Mouse (Mus musculus) kidney, postnatal 25 days (tissue): ENCODE measurements around the gene Ctsh.
"Not testable (repeated sequence)": the region's sequence is repeated elsewhere in the genome, so short reads cannot be mapped to it uniquely, and the experiment has no call there.

ENCODE experiments used
- DNase-seq, 2 experiments: peaks; one replicate each; pipeline ENCODE4 v3.0.0; 2021; ENCODE audit warnings: mixed read lengths in 2 of 2

The Ctsh gene

GRCm38 (mm10) chr9:90053852-90054251 lies at the start of gene Ctsh:
Ctsh (plus strand) TSS chr9:90054152.
- no peak for DNase-seq

- no peak for DNase-seq
Measured at GRCm38 (mm10) chr9:90006432-90006831, 47.5 kb upstream of the Ctsh start.

DNA sequence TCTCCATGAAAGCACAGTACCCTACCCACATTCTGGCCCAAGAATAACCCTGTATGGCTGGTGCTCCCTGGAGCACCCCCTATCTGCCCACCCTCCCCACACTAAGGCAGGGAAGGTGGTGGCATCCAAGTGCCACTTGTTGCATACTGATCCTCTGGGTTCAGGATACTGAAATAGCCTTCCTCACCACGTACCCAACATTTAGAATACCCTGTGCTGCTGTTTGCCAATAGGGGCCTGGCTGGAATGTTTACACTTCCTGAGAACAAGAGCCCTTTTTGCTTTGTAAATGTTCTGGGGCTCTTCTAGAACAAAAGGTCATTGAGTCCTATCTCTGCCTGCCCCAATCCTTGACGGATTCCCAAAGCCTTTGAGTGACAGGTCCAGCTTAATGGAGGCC lies 46.9 kb upstream of the Ctsh start:
- no peak for DNase-seq

GRCm38 (mm10) chr9:90008138-90008537 lies 45.8 kb upstream of the Ctsh start:
- DNase-seq, result no peak

DNA sequence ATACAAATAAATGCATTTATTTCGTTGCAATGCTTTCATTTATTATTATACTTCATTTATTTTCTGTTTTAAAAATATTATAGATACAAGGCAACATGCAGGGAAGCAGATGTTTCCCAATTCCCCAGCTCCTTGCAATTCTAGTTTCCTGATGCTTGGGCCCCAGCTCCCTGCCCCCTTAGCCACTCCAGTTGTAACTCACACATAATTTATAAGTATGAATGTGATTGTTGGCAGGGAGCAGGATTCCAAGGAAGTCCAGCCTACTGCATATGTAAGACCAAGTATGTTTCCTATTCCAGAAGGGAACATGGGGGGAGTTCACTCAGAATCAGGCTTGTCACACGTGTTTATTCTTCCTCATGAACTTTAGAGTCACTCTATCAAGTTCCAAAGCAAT lies 42.1 kb upstream of the Ctsh start:
- DNase-seq, result peak in 1 of 2 experiments; percentile 2

DNA sequence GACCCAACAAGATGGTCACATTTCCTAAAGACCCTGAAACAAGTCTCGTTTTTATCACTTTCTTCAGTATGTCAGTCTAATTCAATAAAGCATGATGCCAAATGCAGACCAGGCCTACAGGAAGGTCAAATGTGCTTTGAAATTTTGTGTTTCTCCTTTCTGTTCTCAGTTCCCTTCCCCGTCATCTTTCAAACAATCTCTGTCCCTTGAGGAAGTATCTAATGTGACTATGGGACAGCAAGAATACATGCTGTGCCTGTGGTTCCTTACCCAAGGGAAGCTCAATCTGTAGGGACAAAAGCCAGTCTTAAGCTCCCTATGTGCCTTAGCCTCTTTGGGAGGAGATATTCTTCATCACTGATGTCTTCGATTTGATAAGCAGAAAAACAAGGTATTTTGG lies 39.3 kb upstream of the Ctsh start:
- DNase-seq, result no peak

DNA sequence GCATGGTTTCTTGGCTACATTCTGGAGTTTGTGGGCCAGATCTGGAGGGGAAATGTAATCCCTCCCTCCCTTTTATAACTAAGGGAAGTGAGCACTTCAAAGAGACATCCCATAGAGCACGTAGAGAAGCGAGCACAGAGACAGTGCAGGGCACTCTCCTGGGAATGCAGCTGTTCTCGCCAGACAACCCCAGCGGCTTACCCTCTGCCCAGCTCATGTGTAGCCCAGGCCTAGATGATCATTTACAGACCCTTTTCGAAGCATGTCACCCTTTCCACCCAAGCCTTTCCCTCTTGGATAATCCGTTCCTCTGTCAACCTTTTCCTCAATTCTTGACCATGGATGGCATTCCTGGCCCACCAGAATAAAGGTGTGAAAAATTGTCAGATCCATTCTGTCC lies 37.7 kb upstream of the Ctsh start:
- DNase-seq, result no peak

GRCm38 (mm10) chr9:90020866-90021265 lies 33.1 kb upstream of the Ctsh start:
- no peak for DNase-seq

DNA sequence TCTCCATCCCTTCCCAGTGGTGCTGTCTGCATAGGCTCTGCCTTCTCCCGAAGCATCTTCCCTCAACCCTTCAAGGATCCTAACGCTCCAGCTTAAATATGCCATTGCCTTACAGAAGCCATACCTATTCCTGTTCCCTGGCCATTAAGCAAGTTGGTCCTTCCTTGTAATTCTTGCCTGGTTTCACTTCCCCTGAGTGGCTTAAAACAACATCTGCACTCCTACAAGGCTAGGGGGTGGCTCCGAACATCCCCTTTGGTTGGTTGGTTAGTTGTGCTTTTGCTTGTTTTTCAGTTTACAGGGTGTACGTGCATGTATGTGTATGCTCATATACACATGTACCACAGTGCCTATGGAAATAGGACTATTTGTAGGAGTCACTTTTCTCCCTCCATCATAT lies 32.5 kb upstream of the Ctsh start:
- DNase-seq, result no peak

- DNase-seq, result no peak
Measured at GRCm38 (mm10) chr9:90027709-90028108, 26.2 kb upstream of the Ctsh start.

- DNase-seq, result no peak
Measured at GRCm38 (mm10) chr9:90033922-90034321, 20.0 kb upstream of the Ctsh start.

DNA sequence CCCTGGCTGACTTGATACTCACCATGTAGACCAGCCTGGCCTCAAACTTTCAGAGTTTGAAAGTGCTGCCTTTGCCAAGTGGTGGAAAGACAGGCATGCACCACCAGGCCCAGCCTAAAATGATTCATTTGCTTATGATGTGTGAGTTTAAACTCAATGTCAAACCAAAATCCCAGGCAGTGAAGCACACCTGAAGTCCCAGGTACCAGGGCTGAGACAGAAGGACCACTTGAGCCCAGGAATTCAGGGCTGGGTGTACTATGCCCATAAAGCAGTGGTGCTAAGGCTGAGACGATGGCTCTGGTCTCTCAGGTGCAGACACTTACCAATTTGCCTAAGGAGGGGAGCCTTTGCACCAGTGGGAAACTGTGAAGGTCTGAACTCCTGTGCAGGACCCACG lies 18.8 kb upstream of the Ctsh start:
- DNase-seq, result no peak

- no peak for DNase-seq
Measured at GRCm38 (mm10) chr9:90035794-90036193, 18.2 kb upstream of the Ctsh start.

GRCm38 (mm10) chr9:90036313-90036712 lies 17.6 kb upstream of the Ctsh start:
- no peak for DNase-seq

DNA sequence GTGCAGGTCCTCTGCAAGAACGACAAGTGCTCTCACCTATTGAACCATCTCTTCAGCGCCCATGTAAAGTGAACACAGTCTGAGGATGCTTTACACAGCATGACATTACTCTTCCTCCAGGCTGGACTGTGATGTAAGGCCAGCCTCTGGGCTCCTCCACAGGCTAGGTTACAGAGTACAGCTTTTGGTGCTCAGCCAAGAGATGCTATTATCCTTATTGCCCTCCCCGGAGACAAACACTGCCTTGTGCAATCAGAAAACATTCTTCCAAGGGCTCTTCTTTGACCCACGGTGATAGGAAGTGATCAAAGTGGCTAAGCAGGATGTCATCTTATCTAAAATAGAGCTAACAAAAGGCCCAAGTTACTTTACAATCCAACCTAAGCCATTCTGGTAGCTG lies 15.4 kb upstream of the Ctsh start:
- DNase-seq, result no peak

DNA sequence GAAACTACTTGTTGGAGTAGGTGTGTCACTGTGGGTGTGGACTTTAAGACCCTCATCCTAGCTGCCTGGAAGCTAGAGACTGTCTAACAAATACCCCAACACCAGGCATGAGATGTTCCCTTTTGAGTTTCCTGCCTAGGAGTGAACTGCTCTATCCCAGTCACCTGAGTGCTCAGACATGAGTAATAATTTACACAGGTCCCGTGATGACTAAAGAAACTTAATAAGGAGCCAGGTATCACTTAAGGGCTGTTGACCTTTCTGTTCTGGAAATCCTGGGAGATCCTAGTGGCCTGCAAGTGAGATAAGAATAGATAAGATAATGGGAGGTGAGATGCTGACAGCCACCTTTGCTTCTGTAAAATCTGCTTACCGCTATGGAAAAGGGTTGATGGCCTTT lies 13.0 kb upstream of the Ctsh start:
- no peak for DNase-seq

DNA sequence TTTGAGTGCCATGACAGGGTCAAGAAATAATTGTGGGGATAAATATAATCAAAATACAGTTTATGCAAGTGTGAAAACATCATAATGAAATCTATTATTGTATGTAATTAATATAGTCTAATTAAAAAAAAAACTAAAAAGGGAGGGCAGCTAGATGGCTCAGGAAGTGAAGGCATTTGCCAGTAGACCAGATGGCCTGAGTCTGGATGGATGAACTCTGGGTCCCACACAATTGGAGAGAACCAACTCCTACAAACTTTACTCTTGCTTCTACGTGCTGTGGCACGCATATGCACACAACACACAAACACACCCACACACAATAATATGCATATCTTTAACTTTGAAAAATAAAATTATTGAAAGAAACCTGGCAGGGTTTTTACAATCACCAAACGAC lies 12.4 kb upstream of the Ctsh start:
- DNase-seq, result no peak

DNA sequence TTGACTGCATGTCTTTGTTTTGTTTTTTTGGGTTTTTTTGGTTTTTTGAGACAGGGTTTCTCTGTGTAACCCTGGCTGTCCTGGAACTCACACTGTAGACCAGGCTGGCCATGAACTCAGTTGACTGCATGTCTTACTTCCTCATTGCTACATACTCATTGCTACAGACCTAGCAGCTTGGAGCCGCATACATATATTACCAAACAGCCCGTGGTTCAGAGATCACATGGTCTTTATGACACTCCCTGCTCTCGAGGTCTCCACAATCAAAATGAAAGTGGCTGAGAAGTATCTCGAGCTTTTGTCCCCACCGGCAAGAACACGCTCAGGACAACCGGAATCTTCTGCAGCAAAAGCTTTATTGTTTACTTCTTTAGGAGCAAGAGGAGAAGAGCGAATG lies 11.0 kb upstream of the Ctsh start:
- not testable (repeated sequence) for DNase-seq

DNA sequence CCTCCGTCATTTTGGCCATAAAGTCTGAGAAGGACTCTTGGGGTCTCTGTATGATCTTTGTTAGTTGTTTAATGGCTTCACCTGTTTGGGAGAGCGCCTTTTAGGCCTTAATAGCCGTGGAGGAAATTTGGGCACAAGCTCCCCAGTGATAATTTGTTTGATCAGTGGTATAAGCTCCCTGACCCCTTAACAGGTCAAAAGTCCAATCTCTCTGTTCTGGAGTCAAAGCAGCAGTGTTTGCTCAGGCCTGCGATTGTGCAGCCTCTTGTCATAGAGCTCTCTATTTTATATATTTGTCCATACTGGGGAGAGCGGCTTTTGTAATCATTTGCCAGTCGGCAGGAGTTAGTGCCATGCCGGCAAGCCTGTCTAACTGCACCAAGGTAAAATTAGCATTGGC lies 8.8 kb upstream of the Ctsh start:
- DNase-seq, result no peak

GRCm38 (mm10) chr9:90047937-90048627 lies 5.9 kb upstream of the Ctsh start:
- no peak for DNase-seq

GRCm38 (mm10) chr9:90054371-90055145 lies 606 bp downstream of the Ctsh start:
- peak; percentile 86 to 93 for DNase-seq

DNA sequence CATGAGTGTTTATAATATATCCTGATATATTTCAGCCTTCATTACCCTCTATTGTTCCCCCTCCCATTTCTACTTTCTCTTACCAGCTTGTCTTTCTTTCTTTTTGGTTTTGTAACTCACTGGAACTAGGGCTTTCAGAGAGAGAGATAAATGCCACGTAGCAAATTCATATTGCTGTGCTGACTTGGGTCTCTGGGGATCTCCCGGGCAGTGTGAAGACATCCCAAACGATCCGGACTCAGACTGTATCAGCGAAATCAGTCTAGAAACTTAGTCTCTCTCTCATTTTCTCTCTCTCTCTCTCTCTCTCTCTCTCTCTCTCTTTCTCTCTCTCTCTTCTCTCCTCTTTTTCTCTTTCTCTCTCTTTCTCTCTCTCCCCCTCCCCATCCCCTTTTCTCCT lies 1.5 kb downstream of the Ctsh start:
- DNase-seq, result no peak

DNA sequence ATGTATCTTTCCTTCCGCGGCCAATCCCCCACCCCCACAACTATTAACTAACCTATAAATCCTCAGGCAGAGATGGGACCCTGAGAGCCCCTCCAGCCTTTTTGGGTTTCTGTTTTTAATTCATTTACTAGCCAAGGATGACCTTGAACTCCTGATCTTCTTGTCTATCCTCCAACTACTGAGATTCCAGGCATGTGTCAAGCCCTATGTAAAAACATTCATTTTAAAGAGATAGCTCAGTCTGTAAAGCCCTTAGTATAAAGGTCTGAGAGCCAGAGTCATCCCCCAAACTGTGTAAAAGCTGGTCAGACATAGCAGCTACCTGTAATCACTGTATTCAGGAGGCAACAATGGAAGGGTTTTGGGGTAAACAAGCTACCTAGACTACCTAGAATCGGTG lies 2.0 kb downstream of the Ctsh start:
- no peak for DNase-seq

GRCm38 (mm10) chr9:90056716-90057115 lies 2.8 kb downstream of the Ctsh start:
- DNase-seq, result no peak
